Mouse (Mus musculus) lung, adult 2 months (tissue): ENCODE measurements around the gene 4933402D24Rik. TPM values are rescaled to one million over a fixed set of nuclear protein-coding genes. Genes with fewer than 3 reads are reported as not detected.

ENCODE experiments used
- DNase-seq: peaks from one replicate; pipeline ENCODE4 v3.0.0; 2022
- H3K4me1 ChIP-seq: fragments of 200-500 bp; 2 replicates; pipeline ENCODE4 v1.6.1; 2011; ENCODE audit warnings: low read length; ENCODE audit not compliant: control insufficient read depth, insufficient read depth
- H3K4me3 ChIP-seq: fragments of 200-500 bp; replicated peaks from 2 replicates; pipeline ENCODE3; 2011; ENCODE audit warnings: low read depth, mild to moderate bottlenecking, control low read depth, low read length; ENCODE audit errors: extremely low read depth
- CTCF ChIP-seq: fragments of 200-500 bp; IDR thresholded peaks from 2 replicates; pipeline ENCODE4 v1.5.1; 2011; ENCODE audit warnings: mild to moderate bottlenecking, low read length, control low read depth; ENCODE audit not compliant: insufficient read depth
- POLR2A ChIP-seq: fragments of 200-500 bp; IDR thresholded peaks from 2 replicates; pipeline ENCODE4 v1.6.1; 2011; ENCODE audit warnings: low read depth, mild to moderate bottlenecking, control low read depth, low read length, borderline replicate concordance; ENCODE audit errors: extremely low read depth
- WGBS: fragments of 180-500 bp; shearing (Covaris S2); methylation state at CpG from one replicate; pipeline ENCODE4 v1.1.7; 2018; 5-methylcytosine and 5-hydroxymethylcytosine counted together
- polyA plus RNA-seq: library from polyadenylated mRNA; depleted of rRNA; stranded (reverse); fragments of >200 nt; gene quantifications from 2 replicates; pipeline ENCODE4 v1.2.3, GENCODE M21; 2012; rRNA removed

Gene 4933402D24Rik
- polyA plus RNA-seq, 1 experiment: not detected

GRCm38 (mm10) chr1:63763212-63763694 lies 5.8 kb downstream of the 4933402D24Rik start:
- peak; percentile 6 for DNase-seq
- no peak for TF ChIP-seq CTCF
- no peak for TF ChIP-seq POLR2A
- WGBS: 21% methylated on average over 3 of the region's 3 CpGs
- Histone ChIP-seq H3K4me1 (no peaks in the 10 kb centered on the region), H3K4me3 (no peak overlapping the region)

GRCm38 (mm10) chr1:63756005-63756404 lies 13.1 kb downstream of the 4933402D24Rik start:
- Histone ChIP-seq H3K4me3 (no peak overlapping the region), H3K4me1 (no peaks in the 10 kb centered on the region)
- WGBS: 62% methylated on average over 2 of the region's 2 CpGs
- DNase-seq: no peak
- TF ChIP-seq POLR2A (no peak), CTCF (no peak)

DNA sequence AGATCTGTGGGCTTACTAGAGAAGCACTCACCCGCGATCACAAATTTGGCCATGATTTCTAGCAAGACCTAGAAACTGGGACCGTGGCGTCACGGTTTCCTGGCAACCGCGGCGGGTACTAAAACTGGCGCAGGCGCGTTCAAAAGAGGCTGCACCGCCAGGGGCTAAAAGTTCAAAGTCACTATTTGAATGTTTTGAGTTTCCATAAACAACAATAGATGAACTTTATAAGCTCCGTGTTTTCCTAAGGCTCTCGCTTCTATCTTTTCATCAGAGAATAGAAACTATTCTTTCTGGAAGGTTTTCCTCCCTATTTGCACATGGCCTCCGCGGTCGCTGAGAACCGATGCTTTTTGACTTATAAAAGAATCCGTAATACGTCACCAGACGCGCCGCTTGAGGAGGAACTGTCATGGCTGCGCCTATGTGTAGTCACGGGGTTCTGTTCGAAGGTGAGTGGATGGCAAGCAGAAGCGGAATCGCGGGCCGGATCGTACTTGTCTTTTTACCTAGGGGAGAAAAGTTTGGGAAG lies 38.8 kb downstream of the 4933402D24Rik start, which contains the start of the genes Mdh1b and Fastkd2:
Gene Mdh1b (minus strand): TSS at position 79 of the 532 bp plus-strand sequence.
Gene Fastkd2 (plus strand): TSS at position 375 of the 532 bp plus-strand sequence.
- DNase-seq: peak; percentile 83
- TF ChIP-seq POLR2A (peak; percentile 41; the same call in 1 of the 2 replicates), CTCF (no peak)
- 0 out of 2 replicates have a peak, but pooled peaks cover 2% of the 10 kb centered on the region for H3K4me1 ChIP-seq
- WGBS: under 1% methylated on average over 31 of the region's 31 CpGs
- H3K4me3 ChIP-seq: peak within 1 kb of the TSS; percentile 76

- DNase-seq: no peak
- TF ChIP-seq CTCF: no peak
- no peak for TF ChIP-seq POLR2A
- peak overlapping the region; percentile 76 for H3K4me3 ChIP-seq
- WGBS: 56% methylated on average over 8 of the region's 8 CpGs
- 0 out of 2 replicates have a peak, but pooled peaks cover 2% of the 10 kb centered on the region for H3K4me1 ChIP-seq
Measured at GRCm38 (mm10) chr1:63729796-63730195, 39.3 kb downstream of the 4933402D24Rik start.

- WGBS: 81% methylated on average over 7 of the region's 7 CpGs
- DNase-seq: no peak
- Histone ChIP-seq H3K4me3 (no peak overlapping the region), H3K4me1 (no peaks in the 10 kb centered on the region)
- TF ChIP-seq POLR2A (no peak), CTCF (no peak)
Measured at GRCm38 (mm10) chr1:63720161-63720560, 48.9 kb downstream of the 4933402D24Rik start.

DNA sequence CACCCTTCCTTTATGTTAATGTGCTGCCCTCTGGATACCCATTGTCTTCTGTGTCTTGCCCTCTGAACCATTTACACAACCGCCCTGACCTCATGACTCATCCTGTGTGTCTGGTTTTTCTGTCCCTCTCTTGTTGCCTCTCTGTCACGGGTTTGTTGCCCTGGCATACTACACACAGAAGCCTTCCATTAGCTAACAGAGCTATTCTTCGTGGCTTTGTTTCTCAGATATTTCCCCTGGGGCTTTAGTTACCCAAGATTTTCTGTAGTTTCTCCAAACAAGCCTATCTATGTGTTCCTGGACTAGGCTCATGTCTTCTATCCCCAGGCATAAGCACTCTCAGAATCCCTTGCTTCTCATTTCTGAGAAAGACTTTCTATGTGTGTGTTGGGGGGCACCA lies 60.2 kb downstream of the 4933402D24Rik start:
- DNase-seq: no peak
- Histone ChIP-seq H3K4me1 (no peaks in the 10 kb centered on the region), H3K4me3 (no peak overlapping the region)
- WGBS: 61% methylated on average over 3 of the region's 3 CpGs
- TF ChIP-seq CTCF (no peak), POLR2A (no peak)

DNA sequence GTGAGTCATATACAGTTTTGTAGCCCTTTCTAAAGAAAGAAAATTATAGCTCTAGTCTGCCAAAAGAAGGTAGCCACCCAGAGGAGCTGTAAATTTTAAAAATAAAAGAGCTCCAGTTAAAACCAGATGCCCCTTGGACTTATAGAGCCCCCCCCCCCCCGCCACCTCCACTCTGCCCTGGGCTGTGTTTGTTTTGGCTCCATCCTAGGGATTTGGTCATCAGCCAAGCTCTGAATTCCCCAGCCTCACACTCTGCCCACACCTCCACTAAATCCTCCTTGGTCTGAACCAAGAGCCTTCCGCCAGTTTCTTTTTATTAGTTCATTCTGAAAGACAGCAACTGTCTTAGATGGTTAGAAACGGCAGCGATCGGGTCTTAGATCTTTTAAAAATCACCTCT lies 63.3 kb downstream of the 4933402D24Rik start:
- H3K4me1 ChIP-seq: no peaks in the 10 kb centered on the region
- no peak for DNase-seq
- WGBS: 57% methylated on average over 5 of the region's 5 CpGs
- TF ChIP-seq CTCF: no peak
- no peak for TF ChIP-seq POLR2A
- H3K4me3 ChIP-seq: no peak overlapping the region

Other genes starting within 250 kb of the 4933402D24Rik start
- gene Gm39653, start 153.3 kb downstream of the 4933402D24Rik start, polyA plus RNA-seq: not detected in 2 replicates
- 0.06 and 0.07 TPM in 2 replicates for gene Dytn, start 82.3 kb downstream of the 4933402D24Rik start, polyA plus RNA-seq
- 0.77 and 1.6 TPM in 2 replicates for gene Mdh1b, start 38.9 kb downstream of the 4933402D24Rik start, polyA plus RNA-seq
- gene Fastkd2, start 38.7 kb downstream of the 4933402D24Rik start, polyA plus RNA-seq: 1.5 and 3.3 TPM in 2 replicates